Mouse (Mus musculus) cerebellum, adult 2 months (tissue): ENCODE data around the gene Igf1r. TPM values are rescaled to one million over a fixed set of nuclear protein-coding genes. Genes with fewer than 3 reads are reported as not detected.

Source experiments
- DNase-seq, 2 experiments: peaks; one replicate each; pipeline ENCODE4 v3.0.0; 2021
- H3K27ac ChIP-seq: fragments of 200-500 bp; 2 replicates; pipeline ENCODE4 v1.5.1; 2012; ENCODE audit warnings: low read length, control low read depth, inconsistent platforms; ENCODE audit not compliant: insufficient read depth
- H3K27me3 ChIP-seq: fragments of 200-500 bp; 2 replicates; pipeline ENCODE4 v1.6.1; 2012; ENCODE audit warnings: inconsistent platforms, mild to moderate bottlenecking, low read length, moderate library complexity; ENCODE audit not compliant: control insufficient read depth, insufficient read depth
- H3K4me1 ChIP-seq: fragments of 200-500 bp; 2 replicates; pipeline ENCODE4 v1.6.1; 2011; ENCODE audit warnings: low read length; ENCODE audit not compliant: control insufficient read depth, insufficient read depth
- H3K4me3 ChIP-seq: fragments of 200-500 bp; replicated peaks from 2 replicates; pipeline ENCODE3; 2011; ENCODE audit warnings: mild to moderate bottlenecking, low read depth, low read length, control low read depth; ENCODE audit not compliant: insufficient read depth
- CTCF ChIP-seq: fragments of 200-500 bp; IDR thresholded peaks from 2 replicates; pipeline ENCODE4 v1.5.1; 2011; ENCODE audit warnings: low read depth, mild to moderate bottlenecking, control low read depth, low read length, moderate library complexity, borderline replicate concordance; ENCODE audit not compliant: insufficient read depth
- POLR2A ChIP-seq: fragments of 200-500 bp; IDR thresholded peaks from 2 replicates; pipeline ENCODE4 v1.6.1; 2011; ENCODE audit warnings: low read length, control low read depth, borderline replicate concordance; ENCODE audit not compliant: insufficient read depth
- WGBS: fragments of 180-500 bp; shearing (Covaris S2); methylation state at CpG from one replicate; pipeline ENCODE4 v1.1.7; 2018; 5-methylcytosine and 5-hydroxymethylcytosine counted together
- polyA plus RNA-seq: library from polyadenylated mRNA; depleted of rRNA; stranded (reverse); fragments of >200 nt; gene quantifications from 2 replicates; pipeline ENCODE4 v1.2.3, GENCODE M21; 2012

Gene Igf1r
- polyA plus RNA-seq, 1 experiment, result 20.5 TPM

DNA sequence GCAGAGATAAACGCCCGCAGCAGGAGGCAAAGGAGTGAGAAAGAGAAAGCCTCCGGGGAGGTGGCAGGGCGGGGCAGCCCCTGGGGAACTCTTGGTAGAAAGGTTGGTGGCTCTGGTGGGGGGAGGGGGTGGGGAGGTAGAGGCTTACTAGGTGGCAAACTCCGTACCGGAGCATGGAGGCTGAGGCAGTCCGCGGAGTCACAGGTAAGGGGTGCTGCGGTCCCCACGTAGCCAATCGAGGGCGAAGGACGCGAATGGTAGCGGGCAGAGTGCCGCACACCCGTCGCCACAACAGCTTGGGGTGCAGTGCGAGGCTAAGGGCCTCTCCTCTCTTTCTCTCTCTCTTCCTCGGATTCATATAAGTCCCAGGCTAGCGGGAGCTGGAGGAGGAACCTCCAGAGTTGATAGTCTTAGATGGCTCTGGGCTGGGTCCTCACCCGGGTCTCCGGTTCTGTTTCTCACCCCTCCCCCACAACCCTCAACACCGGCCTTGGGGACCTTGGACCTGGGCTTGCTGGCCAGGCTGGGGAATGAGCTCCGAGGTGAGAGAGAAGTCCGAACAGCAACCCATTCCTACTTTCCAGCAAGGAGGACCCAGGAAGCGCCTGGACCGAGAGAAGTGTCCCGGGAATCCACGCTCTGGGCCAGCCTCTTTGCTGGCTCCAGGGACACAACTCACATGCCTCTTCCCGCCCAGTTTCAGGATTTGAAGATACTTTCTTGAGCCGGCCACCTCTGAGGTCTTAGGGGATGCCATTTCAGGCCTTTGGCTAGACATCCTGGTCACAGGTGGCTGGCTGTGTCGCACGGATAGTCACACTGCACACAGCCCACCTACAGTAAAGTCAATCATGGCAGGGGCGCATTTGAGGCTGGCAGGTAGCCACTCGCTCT, 323.5 kb downstream of the Igf1r start:
- no peak for DNase-seq
- Histone ChIP-seq H3K27me3 (no peaks in the 10 kb centered on the region), H3K27ac (no peak overlapping the region), H3K4me1 (0 out of 2 replicates have a peak, but pooled peaks cover 8% of the 10 kb centered on the region), H3K4me3 (peak overlapping the region; percentile 23)
- TF ChIP-seq CTCF (no peak), POLR2A (no peak)
- WGBS, result 12% methylated on average over 36 of the region's 36 CpGs

- no peaks in the 10 kb centered on the region for H3K27me3 ChIP-seq
- TF ChIP-seq POLR2A, result no peak
- no peak for TF ChIP-seq CTCF
- no peak overlapping the region for H3K27ac ChIP-seq
- WGBS, result 41% methylated on average over 11 of the region's 11 CpGs
- H3K4me1 ChIP-seq, result 0 out of 2 replicates have a peak, but pooled peaks cover 8% of the 10 kb centered on the region
- DNase-seq, result no peak
- no peak overlapping the region for H3K4me3 ChIP-seq
These were observed 324.6 kb downstream of the Igf1r start for GRCm38 (mm10) chr7:68277054-68277896.

GRCm38 (mm10) chr7:68277897-68278270, 325.3 kb downstream of the Igf1r start:
- 51% methylated on average over 4 of the region's 4 CpGs for WGBS
- Histone ChIP-seq H3K4me1 (0 out of 2 replicates have a peak, but pooled peaks cover 8% of the 10 kb centered on the region), H3K4me3 (no peak overlapping the region), H3K27ac (no peak overlapping the region), H3K27me3 (no peaks in the 10 kb centered on the region)
- TF ChIP-seq CTCF, result no peak
- no peak for TF ChIP-seq POLR2A
- no peak for DNase-seq

- Histone ChIP-seq H3K27me3 (no peaks in the 10 kb centered on the region), H3K27ac (no peak overlapping the region), H3K4me3 (no peak overlapping the region), H3K4me1 (0 out of 2 replicates have a peak, but pooled peaks cover 8% of the 10 kb centered on the region)
- no peak for DNase-seq
- WGBS, result 97% methylated on average over 6 of the region's 6 CpGs
- TF ChIP-seq CTCF, result no peak
- TF ChIP-seq POLR2A, result no peak
These were observed 325.8 kb downstream of the Igf1r start for GRCm38 (mm10) chr7:68278385-68278784.

- Histone ChIP-seq H3K4me1 (0 out of 2 replicates have a peak, but pooled peaks cover 8% of the 10 kb centered on the region), H3K27me3 (no peaks in the 10 kb centered on the region), H3K4me3 (no peak overlapping the region), H3K27ac (no peak overlapping the region)
- TF ChIP-seq POLR2A (no peak), CTCF (no peak)
- WGBS, result 64% methylated on average over 6 of the region's 6 CpGs
- no peak for DNase-seq
These were observed 326.3 kb downstream of the Igf1r start for GRCm38 (mm10) chr7:68278908-68279307.

DNA sequence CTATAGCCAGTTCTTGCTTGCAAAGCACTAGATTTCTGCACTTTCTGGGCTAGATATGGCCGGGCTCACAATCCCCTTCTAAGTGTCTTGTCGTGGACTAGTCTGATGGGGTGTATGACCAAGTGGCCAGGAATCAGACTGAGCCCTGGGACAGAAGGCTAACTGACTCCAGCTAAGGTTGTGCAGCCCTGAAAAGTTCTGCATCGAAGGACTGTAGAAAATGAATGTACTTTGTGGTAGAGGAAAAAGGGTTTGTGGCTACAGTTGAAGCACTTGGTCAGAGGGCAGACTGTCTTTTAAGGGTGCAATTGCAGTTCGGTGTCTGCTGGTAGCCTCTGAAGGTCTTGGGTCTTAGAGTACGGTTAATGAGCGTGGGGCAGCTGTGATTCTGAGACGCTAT, 326.9 kb downstream of the Igf1r start:
- Histone ChIP-seq H3K4me1 (0 out of 2 replicates have a peak, but pooled peaks cover 8% of the 10 kb centered on the region), H3K4me3 (no peak overlapping the region), H3K27me3 (no peaks in the 10 kb centered on the region), H3K27ac (no peak overlapping the region)
- TF ChIP-seq POLR2A, result no peak
- TF ChIP-seq CTCF, result no peak
- DNase-seq, result no peak
- 95% methylated on average over 7 of the region's 7 CpGs for WGBS

DNA sequence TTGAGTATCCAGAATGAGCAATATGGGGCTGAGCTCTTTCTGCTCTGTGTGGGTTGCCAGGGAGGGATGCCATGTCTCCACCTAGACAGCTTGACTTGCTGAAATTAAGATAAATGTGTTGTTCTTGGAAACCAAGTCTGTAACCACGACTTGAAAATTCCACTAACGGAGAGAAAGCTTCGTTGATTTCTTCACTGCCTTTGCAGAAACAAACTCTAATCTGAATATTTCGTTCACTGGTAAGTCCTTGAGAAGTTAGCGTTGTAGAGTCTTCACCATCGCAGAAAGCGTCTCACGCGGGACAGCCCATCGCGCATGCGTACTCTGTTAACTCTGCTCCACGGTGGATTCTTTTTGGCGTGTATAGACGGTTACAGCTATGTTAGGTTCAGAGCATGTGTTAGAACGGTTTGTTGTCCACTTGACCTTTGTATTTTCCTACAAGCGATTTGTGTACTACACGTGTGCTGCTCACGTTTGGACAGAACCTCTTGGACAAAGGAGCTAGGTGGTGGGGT, 327.8 kb downstream of the Igf1r start:
- 94% methylated on average over 19 of the region's 19 CpGs for WGBS
- no peak overlapping the region for H3K4me3 ChIP-seq
- H3K4me1 ChIP-seq, result 0 out of 2 replicates have a peak, but pooled peaks cover 8% of the 10 kb centered on the region
- H3K27me3 ChIP-seq, result no peaks in the 10 kb centered on the region
- H3K27ac ChIP-seq, result no peak overlapping the region
- DNase-seq, result no peak
- TF ChIP-seq CTCF (no peak), POLR2A (no peak)
